Mouse (Mus musculus): ENCODE measurements around the gene Alg6. TPM values are rescaled to one million over a fixed set of nuclear protein-coding genes. Genes with fewer than 3 reads are reported as not detected.

Alg6 gene
- polyA plus RNA-seq, 2 experiments, result 8.0 to 10.6 TPM

DNA sequence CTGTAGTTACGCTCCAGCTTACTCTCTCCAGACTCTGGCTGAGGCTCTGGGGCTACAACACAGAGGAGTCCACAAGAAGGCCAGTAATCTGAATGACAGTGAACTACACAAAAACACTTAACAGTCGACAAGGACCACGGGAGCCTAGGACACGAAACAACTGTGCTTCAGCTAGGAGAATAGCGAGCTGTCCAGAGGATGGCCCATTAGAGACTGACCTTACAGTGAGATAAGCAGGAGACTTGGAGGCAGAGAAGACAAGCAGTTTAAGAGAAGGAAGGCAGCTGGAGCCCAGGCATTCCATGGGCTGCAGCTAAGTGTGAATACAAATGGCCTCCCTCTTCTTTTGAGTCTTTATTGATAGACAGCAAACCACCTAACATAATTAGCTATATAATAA lies 55.1 kb downstream of the Alg6 start:
- H3K4me3 ChIP-seq (ENCODE audit: insufficient read depth in 1 of 2, low read depth in 2 of 2, low read length in 2 of 2), result no peak overlapping the region
- no peak overlapping the region for H3K27ac ChIP-seq
- no peak for DNase-seq (ENCODE audit: low read depth in 3 of 3, low spot score in 3 of 3)
- ATAC-seq (ENCODE audit: insufficient read depth), result no peak
- no peak overlapping the region for H3K4me2 ChIP-seq (ENCODE audit: low read depth)
- no peaks in the 10 kb centered on the region for H3K9me3 ChIP-seq (ENCODE audit: control insufficient read depth, low read length)
- H3K4me1 ChIP-seq (replicated peaks; ENCODE audit: control insufficient read depth in 2 of 2, insufficient read depth in 2 of 2, low read length in 1 of 2), result no peaks in the 10 kb centered on the region
- H3K27me3 ChIP-seq (ENCODE audit: control insufficient read depth, insufficient read depth, low read length), result no peaks in the 10 kb centered on the region
- H3K9ac ChIP-seq (replicated peaks), result no peak overlapping the region
- no peaks in the 10 kb centered on the region for H3K36me3 ChIP-seq (replicated peaks; ENCODE audit: control insufficient read depth, insufficient read depth, low read depth)
- no peak for TF ChIP-seq CTCF (IDR thresholded peaks at IDR 0.05; ENCODE audit: low read depth)
- 78% methylated on average over 5 of the region's 5 CpGs for WGBS (ENCODE audit: insufficient replicate concordance)

DNA sequence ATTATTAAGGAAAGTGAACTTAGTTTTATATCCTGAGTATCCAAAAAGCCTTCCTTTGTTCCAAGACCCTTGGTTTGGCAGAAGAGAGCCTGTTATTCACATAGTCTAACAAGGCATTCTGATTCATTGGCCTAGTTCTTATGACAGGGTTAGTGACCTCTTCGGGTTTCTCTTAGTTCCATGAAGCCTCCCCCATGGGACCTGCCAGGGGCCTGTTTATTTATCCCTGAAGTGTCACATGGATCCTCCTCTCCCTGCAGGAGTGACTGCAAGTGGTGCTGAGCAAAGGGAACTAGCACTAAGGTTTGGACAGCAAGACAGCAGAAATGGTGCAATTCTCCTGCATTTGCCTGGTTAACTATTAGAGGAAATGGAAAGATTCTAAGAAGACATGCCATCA lies 57.6 kb downstream of the Alg6 start:
- DNase-seq (ENCODE audit: low read depth in 3 of 3, low spot score in 3 of 3) (no peak), ATAC-seq (ENCODE audit: insufficient read depth) (no peak)
- Histone ChIP-seq H3K9me3 (ENCODE audit: control insufficient read depth, low read length) (no peaks in the 10 kb centered on the region), H3K27ac (no peak overlapping the region), H3K27me3 (ENCODE audit: control insufficient read depth, insufficient read depth, low read length) (no peaks in the 10 kb centered on the region), H3K4me1 (replicated peaks; ENCODE audit: control insufficient read depth in 2 of 2, insufficient read depth in 2 of 2, low read length in 1 of 2) (no peaks in the 10 kb centered on the region), H3K36me3 (replicated peaks; ENCODE audit: control insufficient read depth, insufficient read depth, low read depth) (no peaks in the 10 kb centered on the region), H3K4me3 (ENCODE audit: insufficient read depth in 1 of 2, low read depth in 2 of 2, low read length in 2 of 2) (no peak overlapping the region), H3K9ac (replicated peaks) (no peak overlapping the region), H3K4me2 (ENCODE audit: low read depth) (no peak overlapping the region)
- WGBS (ENCODE audit: insufficient replicate concordance), result 29% methylated on average over 1 of the region's 1 CpGs
- TF ChIP-seq CTCF (IDR thresholded peaks at IDR 0.05; ENCODE audit: low read depth) (no peak), EP300 (IDR thresholded peaks at IDR 0.05; ENCODE audit: low read depth) (no peak)

DNA sequence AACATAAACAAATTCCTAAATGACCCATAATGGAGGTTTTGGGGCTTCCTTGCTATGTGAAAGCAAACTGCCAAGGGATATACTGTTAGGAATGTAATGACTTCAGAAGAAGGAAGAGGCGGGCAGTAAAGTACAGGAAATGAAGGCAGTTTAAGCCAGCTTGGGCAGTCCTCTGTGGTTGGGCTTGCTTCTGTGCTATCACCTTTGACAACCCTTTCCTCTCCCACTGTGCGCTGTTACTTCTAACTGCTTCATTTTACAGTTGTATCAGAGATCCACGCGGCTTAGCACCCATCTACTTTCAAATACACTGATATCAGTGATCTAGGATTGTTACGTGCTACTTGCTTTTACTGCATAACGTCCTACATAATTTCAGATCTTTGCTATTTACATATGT lies 76.9 kb downstream of the Alg6 start:
- H3K4me1 ChIP-seq (replicated peaks; ENCODE audit: control insufficient read depth in 2 of 2, insufficient read depth in 2 of 2, low read length in 1 of 2), result no peaks in the 10 kb centered on the region
- H3K4me3 ChIP-seq (ENCODE audit: insufficient read depth in 1 of 2, low read depth in 2 of 2, low read length in 2 of 2), result no peak overlapping the region
- ATAC-seq (ENCODE audit: insufficient read depth) (no peak; the same call in 1 of the 2 replicates), DNase-seq (ENCODE audit: low read depth in 3 of 3, low spot score in 3 of 3) (no peak)
- no peaks in the 10 kb centered on the region for H3K27me3 ChIP-seq (ENCODE audit: control insufficient read depth, insufficient read depth, low read length)
- no peak overlapping the region for H3K4me2 ChIP-seq (ENCODE audit: low read depth)
- TF ChIP-seq EP300 (IDR thresholded peaks at IDR 0.05; ENCODE audit: low read depth) (no peak), CTCF (IDR thresholded peaks at IDR 0.05; ENCODE audit: low read depth) (no peak)
- no peaks in the 10 kb centered on the region for H3K9me3 ChIP-seq (ENCODE audit: control insufficient read depth, low read length)
- no peak overlapping the region for H3K27ac ChIP-seq
- no peaks in the 10 kb centered on the region for H3K36me3 ChIP-seq (replicated peaks; ENCODE audit: control insufficient read depth, insufficient read depth, low read depth)
- no peak overlapping the region for H3K9ac ChIP-seq (replicated peaks)
- 34% methylated on average over 6 of the region's 6 CpGs for WGBS (ENCODE audit: insufficient replicate concordance)

Other genes starting within 250 kb of the Alg6 start
- gene Foxd3, start 59.4 kb upstream of the Alg6 start, polyA plus RNA-seq (2012; rRNA removed), result 0.01 TPM in 1 of 2 replicates, not detected in the other
- not detected in 2 replicates for gene Foxd3, start 59.4 kb upstream of the Alg6 start, polyA plus RNA-seq (2014; fragmentation: Nextera tagmentation; extraction: Ambion mirVana)
- gene Efcab7, start 113.5 kb downstream of the Alg6 start, polyA plus RNA-seq (2012; rRNA removed), result 1.9 and 4.0 TPM in 2 replicates
- 5.0 and 6.1 TPM in 2 replicates for gene Efcab7, start 113.5 kb downstream of the Alg6 start, polyA plus RNA-seq (2014; fragmentation: Nextera tagmentation; extraction: Ambion mirVana)
- 23.7 and 26.1 TPM in 2 replicates for gene Pgm1, start 213.8 kb downstream of the Alg6 start, polyA plus RNA-seq (2012; rRNA removed)
- 53.2 and 54.0 TPM in 2 replicates for gene Pgm1, start 213.8 kb downstream of the Alg6 start, polyA plus RNA-seq (2014; fragmentation: Nextera tagmentation; extraction: Ambion mirVana)
- 2.3 and 4.6 TPM in 2 replicates for gene Itgb3bp, start 214.1 kb downstream of the Alg6 start, polyA plus RNA-seq (2012; rRNA removed)
- gene Itgb3bp, start 214.1 kb downstream of the Alg6 start, polyA plus RNA-seq (2014; fragmentation: Nextera tagmentation; extraction: Ambion mirVana), result 24.8 and 26.1 TPM in 2 replicates

Measured in liver, embryonic 14.5 days (tissue).